Mouse (Mus musculus): Measurements from ENCODE around the gene Rrp1. TPM values are rescaled to one million over a fixed set of nuclear protein-coding genes. Genes with fewer than 3 reads are reported as not detected.
"Not testable (repeated sequence)": the region's sequence is repeated elsewhere in the genome, so short reads cannot be mapped to it uniquely, and the experiment has no call there.

The Rrp1 gene
- polyA plus RNA-seq, 1 experiment from 2014 or later: 340 TPM

GRCm38 (mm10) chr10:78358999-78359398 lies 53.8 kb downstream of the Rrp1 start:
- H3K9ac ChIP-seq (replicated peaks); H3K27ac ChIP-seq; H3K4me1 ChIP-seq (replicated peaks); H3K4me3 ChIP-seq (replicated peaks); H3K9me3 ChIP-seq; H3K27me3 ChIP-seq; H3K4me2 ChIP-seq; ATAC-seq (ENCODE audit: insufficient number of reproducible peaks, insufficient read depth, low FRiP score, low TSS enrichment, low read depth); H3K36me3 ChIP-seq: not testable (repeated sequence)
- WGBS: 84% methylated on average over 3 of the region's 3 CpGs

- WGBS: 86% methylated on average over 4 of the region's 4 CpGs
- no peak for ATAC-seq (ENCODE audit: insufficient number of reproducible peaks, insufficient read depth, low FRiP score, low TSS enrichment, low read depth)
- H3K36me3 ChIP-seq: no peaks in the 10 kb centered on the region
Observed at GRCm38 (mm10) chr10:78358266-78358665, 54.6 kb downstream of the Rrp1 start.

DNA sequence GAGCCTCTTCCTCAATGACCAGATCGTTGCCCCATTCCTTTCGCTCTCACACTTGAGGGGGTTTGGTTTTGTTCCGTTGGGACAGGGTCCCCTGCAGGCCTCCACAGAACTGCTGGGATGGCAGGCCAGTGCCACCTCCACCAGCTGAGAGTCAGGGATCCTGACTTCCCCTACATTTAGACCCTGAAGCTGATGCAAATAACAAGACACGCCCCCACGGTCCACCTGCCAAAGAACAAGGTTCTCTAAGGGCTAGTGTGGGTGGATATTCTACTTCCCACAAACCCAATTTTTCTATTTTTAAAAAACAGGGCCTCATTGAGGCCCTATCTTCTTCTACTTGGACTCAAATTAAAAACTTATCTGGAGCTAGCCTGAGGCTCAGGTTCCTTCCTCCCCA lies 55.1 kb downstream of the Rrp1 start:
- no peak for ATAC-seq (ENCODE audit: insufficient number of reproducible peaks, insufficient read depth, low FRiP score, low TSS enrichment, low read depth)

More at GRCm38 (mm10) chr10:78358266-78358665, 54.6 kb downstream of the Rrp1 start:
- Histone ChIP-seq H3K4me3 (replicated peaks) (no peak overlapping the region), H3K4me2 (no peak overlapping the region), H3K9ac (replicated peaks) (no peak overlapping the region), H3K9me3 (no peaks in the 10 kb centered on the region; the same call in 1 of the 2 replicates), H3K27ac (no peak overlapping the region), H3K4me1 (replicated peaks) (peaks cover 9% of the 10 kb centered on the region; the same call in 1 of the 2 replicates), H3K27me3 (0 out of 2 replicates have a peak, but pooled peaks cover 1% of the 10 kb centered on the region)

DNA sequence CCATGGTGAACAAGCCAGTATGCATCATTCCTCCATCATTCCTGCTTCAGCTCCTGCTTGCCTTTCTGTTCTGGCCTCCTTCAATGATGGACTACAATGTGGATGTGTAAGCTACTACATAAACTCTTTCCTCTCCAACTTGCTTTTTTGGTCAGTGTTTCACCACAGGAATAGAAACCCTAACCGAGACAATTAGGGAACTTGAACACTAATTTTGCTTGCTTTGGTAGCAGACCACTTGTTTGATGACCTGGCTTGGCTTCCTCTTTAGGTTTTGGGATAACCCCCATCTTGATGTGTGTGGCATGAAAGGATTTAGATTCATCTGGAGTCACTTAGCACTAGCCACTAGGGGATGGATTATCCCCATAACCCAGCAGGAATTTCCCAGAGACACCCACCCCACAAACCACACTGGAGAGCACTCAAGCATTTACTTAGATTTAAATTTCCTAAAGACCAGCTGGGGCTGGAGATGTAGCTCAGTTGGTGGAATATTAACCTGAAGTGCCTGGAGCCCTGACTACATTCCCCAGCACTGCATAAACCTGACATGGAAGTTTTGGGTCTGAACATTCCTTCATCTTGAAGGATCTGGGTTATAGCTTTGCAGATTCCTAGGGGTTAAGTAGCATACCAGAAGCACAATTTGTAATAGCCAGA lies 56.8 kb downstream of the Rrp1 start:
- Histone ChIP-seq H3K9me3 (no peaks in the 10 kb centered on the region; the same call in 1 of the 2 replicates), H3K27me3 (0 out of 2 replicates have a peak, but pooled peaks cover 2% of the 10 kb centered on the region), H3K9ac (replicated peaks) (no peak overlapping the region), H3K27ac (no peak overlapping the region; the same call in 1 of the 2 replicates), H3K4me1 (replicated peaks) (peaks cover 22% of the 10 kb centered on the region), H3K36me3 (no peaks in the 10 kb centered on the region), H3K4me2 (no peak overlapping the region), H3K4me3 (replicated peaks) (no peak overlapping the region)
- ATAC-seq (ENCODE audit: insufficient number of reproducible peaks, insufficient read depth, low FRiP score, low TSS enrichment, low read depth): peak; percentile 42; the same call in 1 of the 2 replicates
- WGBS: 16% methylated on average over 1 of the region's 1 CpGs

More for the DNA sequence above, 55.1 kb downstream of the Rrp1 start:
- H3K36me3 ChIP-seq: no peaks in the 10 kb centered on the region
- 0 out of 2 replicates have a peak, but pooled peaks cover 2% of the 10 kb centered on the region for H3K27me3 ChIP-seq
- no peak overlapping the region for H3K27ac ChIP-seq
- H3K9ac ChIP-seq (replicated peaks): no peak overlapping the region
- H3K9me3 ChIP-seq: no peaks in the 10 kb centered on the region; the same call in 1 of the 2 replicates
- 88% methylated on average over 5 of the region's 5 CpGs for WGBS
- H3K4me1 ChIP-seq (replicated peaks): peaks cover 14% of the 10 kb centered on the region; the same call in 1 of the 2 replicates
- H3K4me3 ChIP-seq (replicated peaks): no peak overlapping the region
- no peak overlapping the region for H3K4me2 ChIP-seq

DNA sequence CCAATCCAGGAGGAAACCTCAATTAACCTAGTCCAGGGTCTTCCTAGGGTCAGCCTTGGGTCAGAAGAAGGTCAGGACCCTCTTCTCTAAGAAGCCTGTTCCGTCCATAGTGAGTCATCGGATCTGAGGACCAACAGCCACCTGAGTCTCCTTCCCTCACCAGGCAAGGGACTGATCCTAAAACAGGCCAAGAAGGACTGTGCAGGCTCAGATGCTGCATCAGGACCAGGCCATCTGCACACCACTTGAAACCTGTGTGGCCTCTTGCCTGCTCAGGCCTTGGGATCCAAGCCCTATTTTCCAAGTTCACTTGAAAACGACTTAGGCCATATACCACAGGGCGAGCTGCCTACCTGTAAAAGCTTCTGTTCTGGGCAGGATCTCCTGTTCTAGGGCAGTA lies 59.6 kb downstream of the Rrp1 start:
- peaks cover 27% of the 10 kb centered on the region for H3K4me1 ChIP-seq (replicated peaks)
- no peaks in the 10 kb centered on the region; the same call in 1 of the 2 replicates for H3K9me3 ChIP-seq
- no peak overlapping the region for H3K9ac ChIP-seq (replicated peaks)
- no peak for ATAC-seq (ENCODE audit: insufficient number of reproducible peaks, insufficient read depth, low FRiP score, low TSS enrichment, low read depth)
- peaks cover 3% of the 10 kb centered on the region; the same call in 1 of the 2 replicates for H3K36me3 ChIP-seq
- H3K27ac ChIP-seq: no peak overlapping the region
- WGBS: 41% methylated on average over 4 of the region's 4 CpGs
- no peak overlapping the region; the same call in 1 of the 2 replicates for H3K4me2 ChIP-seq
- no peak overlapping the region for H3K4me3 ChIP-seq (replicated peaks)
- H3K27me3 ChIP-seq: 0 out of 2 replicates have a peak, but pooled peaks cover 2% of the 10 kb centered on the region

DNA sequence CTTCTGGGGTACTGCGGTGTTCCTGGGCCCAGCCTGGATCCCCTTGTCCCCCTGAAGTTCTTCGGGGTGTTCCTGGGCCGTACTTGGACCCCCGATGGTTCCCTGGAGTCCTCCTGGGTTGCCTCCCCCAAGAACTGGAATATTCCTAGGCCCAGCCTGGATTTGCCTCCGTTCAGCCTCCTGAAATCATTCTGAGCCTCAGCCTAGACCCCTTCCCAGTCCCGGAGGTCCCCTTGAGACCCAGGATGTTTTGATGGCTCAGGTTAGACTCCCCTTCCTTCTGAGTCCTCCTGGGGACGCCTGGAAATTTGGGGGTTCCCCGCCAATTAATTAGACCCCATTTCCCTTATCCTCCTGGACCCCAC lies 60.2 kb downstream of the Rrp1 start:
- Histone ChIP-seq H3K27me3 (0 out of 2 replicates have a peak, but pooled peaks cover 2% of the 10 kb centered on the region), H3K27ac (peak overlapping the region; percentile 69), H3K4me2 (peak overlapping the region; percentile 88), H3K9ac (replicated peaks) (peak overlapping the region; percentile 94), H3K36me3 (peaks cover 5% of the 10 kb centered on the region; the same call in 1 of the 2 replicates), H3K4me3 (replicated peaks) (peak overlapping the region; percentile 83), H3K4me1 (replicated peaks) (peaks cover 27% of the 10 kb centered on the region), H3K9me3 (no peaks in the 10 kb centered on the region; the same call in 1 of the 2 replicates)
- 13% methylated on average over 8 of the region's 8 CpGs for WGBS
- ATAC-seq (ENCODE audit: insufficient number of reproducible peaks, insufficient read depth, low FRiP score, low TSS enrichment, low read depth): no peak

GRCm38 (mm10) chr10:78351887-78352665 lies 60.8 kb downstream of the Rrp1 start, which contains the start of gene Agpat3:
Gene Agpat3 (minus strand): TSS chr10:78352489.
- H3K27ac ChIP-seq: peak within 1 kb of the TSS; percentile 69
- H3K9me3 ChIP-seq: no peaks in the 10 kb centered on the region; the same call in 1 of the 2 replicates
- peak within 1 kb of the TSS; percentile 94 for H3K9ac ChIP-seq (replicated peaks)
- H3K4me3 ChIP-seq (replicated peaks): peak within 1 kb of the TSS; percentile 83
- under 1% methylated on average over 84 of the region's 113 CpGs for WGBS
- H3K4me1 ChIP-seq (replicated peaks): peaks cover 27% of the 10 kb centered on the region
- peak within 1 kb of the TSS; percentile 88 for H3K4me2 ChIP-seq
- 0 out of 2 replicates have a peak, but pooled peaks cover 2% of the 10 kb centered on the region for H3K27me3 ChIP-seq
- peak; percentile 62; the same call in 1 of the 2 replicates for ATAC-seq (ENCODE audit: insufficient number of reproducible peaks, insufficient read depth, low FRiP score, low TSS enrichment, low read depth)
- peaks cover 5% of the 10 kb centered on the region; the same call in 1 of the 2 replicates for H3K36me3 ChIP-seq

DNA sequence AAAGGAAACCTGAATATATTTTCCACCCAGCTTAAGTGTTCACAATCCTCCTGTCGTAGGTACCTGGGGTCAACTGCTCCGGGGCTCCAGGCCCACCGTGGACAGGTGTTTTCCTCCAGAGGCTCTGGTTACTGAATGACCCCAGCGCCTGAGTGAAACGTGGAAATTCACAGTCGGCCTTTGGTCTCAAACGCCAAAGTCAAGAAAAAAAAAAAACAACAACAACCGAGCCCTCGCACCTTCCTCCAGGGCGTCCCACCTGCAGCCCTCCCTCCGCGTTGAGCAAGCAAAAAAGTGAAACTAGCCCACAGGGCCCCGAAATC lies 61.3 kb downstream of the Rrp1 start:
- 3% methylated on average over 13 of the region's 13 CpGs for WGBS
- H3K27me3 ChIP-seq: 0 out of 2 replicates have a peak, but pooled peaks cover 2% of the 10 kb centered on the region
- 0 out of 2 replicates have a peak overlapping the region, but pooled peaks have one; percentile 67 for H3K27ac ChIP-seq
- peaks cover 27% of the 10 kb centered on the region for H3K4me1 ChIP-seq (replicated peaks)
- peak overlapping the region; percentile 83 for H3K4me3 ChIP-seq (replicated peaks)
- no peak for ATAC-seq (ENCODE audit: insufficient number of reproducible peaks, insufficient read depth, low FRiP score, low TSS enrichment, low read depth)
- peak overlapping the region; percentile 88 for H3K4me2 ChIP-seq
- peak overlapping the region; percentile 94 for H3K9ac ChIP-seq (replicated peaks)
- peaks cover 5% of the 10 kb centered on the region; the same call in 1 of the 2 replicates for H3K36me3 ChIP-seq
- no peaks in the 10 kb centered on the region for H3K9me3 ChIP-seq

- peak overlapping the region; percentile 94 for H3K9ac ChIP-seq (replicated peaks)
- no peak for ATAC-seq (ENCODE audit: insufficient number of reproducible peaks, insufficient read depth, low FRiP score, low TSS enrichment, low read depth)
- peaks cover 27% of the 10 kb centered on the region for H3K4me1 ChIP-seq (replicated peaks)
- H3K27ac ChIP-seq: no peak overlapping the region
- 0 out of 2 replicates have a peak, but pooled peaks cover 2% of the 10 kb centered on the region for H3K27me3 ChIP-seq
- H3K4me2 ChIP-seq: peak overlapping the region; percentile 88
- 42% methylated on average over 6 of the region's 6 CpGs for WGBS
- H3K36me3 ChIP-seq: peaks cover 5% of the 10 kb centered on the region; the same call in 1 of the 2 replicates
- no peaks in the 10 kb centered on the region for H3K9me3 ChIP-seq
- peak overlapping the region; percentile 83 for H3K4me3 ChIP-seq (replicated peaks)
Observed at GRCm38 (mm10) chr10:78350796-78351556, 61.9 kb downstream of the Rrp1 start.

Data from limb, embryonic 12.5 days (tissue).